Mouse (Mus musculus) heart, embryonic 11.5 days (tissue): ENCODE results near the gene Arhgap9. TPM values are rescaled to one million over a fixed set of nuclear protein-coding genes. Genes with fewer than 3 reads are reported as not detected.

Experiments used
- ATAC-seq: fragments of 200-750 bp; cut with Nextera tagmentation; replicated peaks from 2 replicates; pipeline ENCODE4 v1.8.0; 2017; ENCODE audit warnings: moderate library complexity; ENCODE audit not compliant: insufficient number of reproducible peaks, low FRiP score, low TSS enrichment
- H3K27ac ChIP-seq: fragments of 300-500 bp; sonication (generic); 2 replicates; pipeline ENCODE4 v1.5.1; 2014; ENCODE audit warnings: mild to moderate bottlenecking, low read depth, low read length
- H3K27me3 ChIP-seq: fragments of 300-500 bp; sonication (generic); 2 replicates; pipeline ENCODE4 v1.6.1; 2014; ENCODE audit warnings: mild to moderate bottlenecking, low read length, mixed read lengths; ENCODE audit not compliant: control insufficient read depth, insufficient read depth
- H3K36me3 ChIP-seq: fragments of 300-500 bp; sonication (generic); 2 replicates; pipeline ENCODE4 v1.6.1; 2014; ENCODE audit warnings: mild to moderate bottlenecking, low read length, moderate library complexity, mixed read lengths; ENCODE audit not compliant: control insufficient read depth, insufficient read depth
- H3K4me1 ChIP-seq: fragments of 300-500 bp; sonication (generic); 2 replicates; pipeline ENCODE4 v1.6.1; 2014; ENCODE audit warnings: low read length; ENCODE audit not compliant: control insufficient read depth, insufficient read depth
- H3K4me2 ChIP-seq: fragments of 300-500 bp; sonication (generic); 2 replicates; pipeline ENCODE4 v1.6.1; 2014; ENCODE audit warnings: mild to moderate bottlenecking, moderate library complexity
- H3K4me3 ChIP-seq: fragments of 300-500 bp; sonication (generic); 2 replicates; pipeline ENCODE4 v1.5.1; 2014; ENCODE audit warnings: low read depth, low read length
- H3K9ac ChIP-seq: fragments of 300-500 bp; sonication (generic); 2 replicates; pipeline ENCODE4 v1.6.1; 2014; ENCODE audit warnings: mild to moderate bottlenecking, low read depth, low read length, moderate library complexity
- H3K9me3 ChIP-seq: fragments of 300-500 bp; sonication (generic); replicated peaks from 2 replicates; pipeline ENCODE4 v1.6.1; 2016; ENCODE audit warnings: low read length; ENCODE audit not compliant: control insufficient read depth
- WGBS: fragments of 180-500 bp; shearing (Covaris S2); extraction: QIAGEN DNeasy Blood & Tissue Kit; methylation state at CpG from one replicate; pipeline ENCODE4 v1.1.7; 2014; ENCODE audit not compliant: insufficient replicate concordance; 5-methylcytosine and 5-hydroxymethylcytosine counted together
- polyA plus RNA-seq: library from polyadenylated mRNA; unstranded; fragments of >200 nt; fragmentation: Nextera tagmentation; extraction: Ambion mirVana; gene quantifications from 2 replicates; pipeline ENCODE4 v1.2.1, GENCODE M21; 2014

Gene Arhgap9
- polyA plus RNA-seq, 1 experiment from 2014 or later, result 1.7 TPM

DNA sequence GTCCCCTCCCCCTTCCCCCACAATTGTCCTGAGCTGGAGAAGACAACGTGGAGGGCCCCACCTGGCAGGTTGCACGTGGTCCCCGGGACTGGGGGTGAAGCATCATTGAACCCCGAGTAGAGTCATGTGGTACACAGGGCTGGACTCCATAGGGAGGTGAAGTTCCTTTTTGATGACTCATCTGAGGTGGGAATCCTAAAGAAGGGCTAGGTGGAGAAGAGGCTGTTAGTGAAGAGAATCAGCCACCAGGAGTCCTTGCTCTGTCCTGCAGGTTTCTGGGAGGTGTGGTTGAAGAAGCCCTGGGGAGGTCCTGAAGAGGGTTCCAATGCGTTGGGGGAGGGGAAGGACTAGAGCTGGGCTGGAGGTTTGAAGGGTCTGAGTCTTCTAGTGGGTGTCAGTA lies 15.2 kb downstream of the Arhgap9 start:
- H3K36me3 ChIP-seq, result no peaks in the 10 kb centered on the region
- 68% methylated on average over 5 of the region's 5 CpGs for WGBS
- ATAC-seq, result no peak
- no peak overlapping the region for H3K27ac ChIP-seq
- H3K4me3 ChIP-seq, result no peak overlapping the region
- peaks cover 25% of the 10 kb centered on the region for H3K27me3 ChIP-seq
- H3K9ac ChIP-seq, result no peak overlapping the region
- no peaks in the 10 kb centered on the region for H3K9me3 ChIP-seq
- peaks cover 18% of the 10 kb centered on the region for H3K4me1 ChIP-seq
- H3K4me2 ChIP-seq, result no peak overlapping the region

- H3K9me3 ChIP-seq, result no peaks in the 10 kb centered on the region
- WGBS, result 78% methylated on average over 6 of the region's 6 CpGs
- no peaks in the 10 kb centered on the region for H3K36me3 ChIP-seq
- H3K9ac ChIP-seq, result no peak overlapping the region
- H3K4me1 ChIP-seq, result peaks cover 21% of the 10 kb centered on the region
- H3K27me3 ChIP-seq, result peaks cover 22% of the 10 kb centered on the region
- H3K4me3 ChIP-seq, result no peak overlapping the region
- no peak overlapping the region for H3K27ac ChIP-seq
- ATAC-seq, result no peak
- H3K4me2 ChIP-seq, result no peak overlapping the region
Measured at GRCm38 (mm10) chr10:127337536-127338099, 15.9 kb downstream of the Arhgap9 start.

GRCm38 (mm10) chr10:127338930-127339682 lies 17.3 kb downstream of the Arhgap9 start:
- H3K4me1 ChIP-seq, result peaks cover 21% of the 10 kb centered on the region
- peaks cover 22% of the 10 kb centered on the region for H3K27me3 ChIP-seq
- H3K27ac ChIP-seq, result peak overlapping the region; percentile 41; the same call in 1 of the 2 replicates
- H3K4me2 ChIP-seq, result peak overlapping the region; percentile 93
- WGBS, result under 1% methylated on average over 31 of the region's 31 CpGs
- no peaks in the 10 kb centered on the region for H3K9me3 ChIP-seq
- peak overlapping the region; percentile 43; the same call in 1 of the 2 replicates for H3K9ac ChIP-seq
- H3K4me3 ChIP-seq, result peak overlapping the region; percentile 49
- ATAC-seq, result peak; percentile 64; the same call in 1 of the 2 replicates
- no peaks in the 10 kb centered on the region for H3K36me3 ChIP-seq

DNA sequence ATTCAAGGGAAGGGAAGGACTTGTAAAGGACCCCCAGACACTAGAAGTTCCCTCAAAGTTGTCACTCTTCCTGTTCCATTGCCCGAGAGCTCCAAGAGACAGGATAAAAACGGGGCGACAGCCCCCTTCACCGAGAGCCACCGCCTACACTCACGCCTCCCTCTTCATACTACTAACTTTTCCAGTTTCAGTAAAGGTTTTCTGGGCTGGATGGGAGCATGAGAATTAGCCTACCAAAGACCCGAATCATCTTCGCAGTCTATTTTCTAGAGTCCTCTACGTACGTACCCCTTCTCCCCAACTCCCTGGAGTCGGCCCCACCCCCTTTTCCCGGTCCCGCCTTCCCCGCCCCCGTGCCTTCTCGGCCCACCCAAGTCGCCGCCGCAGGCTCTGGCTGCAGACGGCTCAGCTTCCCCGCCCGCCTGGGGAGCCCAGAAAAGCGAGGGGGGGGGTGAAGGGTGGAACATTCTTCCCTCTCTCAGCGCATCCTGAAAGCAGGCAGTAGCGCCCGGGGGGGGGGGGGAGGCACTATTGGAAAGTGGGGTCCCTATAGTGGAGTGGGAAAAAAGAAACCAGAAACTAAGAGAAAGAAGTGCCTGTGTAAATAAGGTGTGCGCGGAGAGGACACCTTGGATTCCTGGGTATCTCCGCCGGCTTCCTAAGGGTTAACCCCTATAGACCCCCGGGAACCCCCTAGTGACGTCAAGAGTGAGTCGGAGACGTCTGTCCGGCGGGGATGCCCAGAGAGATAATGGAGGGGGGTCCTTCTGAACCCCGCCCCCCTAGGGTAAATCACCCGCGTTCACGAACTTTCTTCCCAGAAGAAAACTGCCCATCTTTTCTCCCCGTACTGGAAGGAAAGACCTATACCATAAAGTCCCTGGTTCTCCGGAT lies 18.2 kb downstream of the Arhgap9 start:
- Histone ChIP-seq H3K36me3 (no peaks in the 10 kb centered on the region), H3K9ac (peak overlapping the region; percentile 43; the same call in 1 of the 2 replicates), H3K4me1 (peaks cover 21% of the 10 kb centered on the region), H3K27ac (peak overlapping the region; percentile 41; the same call in 1 of the 2 replicates), H3K9me3 (no peaks in the 10 kb centered on the region), H3K27me3 (peaks cover 22% of the 10 kb centered on the region), H3K4me3 (peak overlapping the region; percentile 49), H3K4me2 (peak overlapping the region; percentile 93)
- under 1% methylated on average over 42 of the region's 42 CpGs for WGBS
- ATAC-seq, result no peak

GRCm38 (mm10) chr10:127340577-127341359 lies 19.0 kb downstream of the Arhgap9 start:
- Histone ChIP-seq H3K27ac (peak overlapping the region; percentile 12; the same call in 1 of the 2 replicates), H3K4me3 (peak overlapping the region; percentile 49), H3K27me3 (peaks cover 22% of the 10 kb centered on the region), H3K9me3 (no peaks in the 10 kb centered on the region), H3K9ac (peak overlapping the region; percentile 29; the same call in 1 of the 2 replicates), H3K4me2 (peak overlapping the region; percentile 93), H3K36me3 (no peaks in the 10 kb centered on the region), H3K4me1 (peaks cover 21% of the 10 kb centered on the region)
- ATAC-seq, result no peak
- WGBS, result 1% methylated on average over 27 of the region's 27 CpGs

- H3K9me3 ChIP-seq, result no peaks in the 10 kb centered on the region
- peak overlapping the region; percentile 15; the same call in 1 of the 2 replicates for H3K27ac ChIP-seq
- no peaks in the 10 kb centered on the region for H3K36me3 ChIP-seq
- no peak overlapping the region for H3K9ac ChIP-seq
- peak overlapping the region; percentile 49 for H3K4me3 ChIP-seq
- H3K4me2 ChIP-seq, result peak overlapping the region; percentile 93
- 0% methylated on average over 9 of the region's 11 CpGs for WGBS
- ATAC-seq, result no peak
- H3K27me3 ChIP-seq, result peaks cover 22% of the 10 kb centered on the region
- peaks cover 21% of the 10 kb centered on the region for H3K4me1 ChIP-seq
Measured at GRCm38 (mm10) chr10:127341360-127341690, 19.6 kb downstream of the Arhgap9 start.

DNA sequence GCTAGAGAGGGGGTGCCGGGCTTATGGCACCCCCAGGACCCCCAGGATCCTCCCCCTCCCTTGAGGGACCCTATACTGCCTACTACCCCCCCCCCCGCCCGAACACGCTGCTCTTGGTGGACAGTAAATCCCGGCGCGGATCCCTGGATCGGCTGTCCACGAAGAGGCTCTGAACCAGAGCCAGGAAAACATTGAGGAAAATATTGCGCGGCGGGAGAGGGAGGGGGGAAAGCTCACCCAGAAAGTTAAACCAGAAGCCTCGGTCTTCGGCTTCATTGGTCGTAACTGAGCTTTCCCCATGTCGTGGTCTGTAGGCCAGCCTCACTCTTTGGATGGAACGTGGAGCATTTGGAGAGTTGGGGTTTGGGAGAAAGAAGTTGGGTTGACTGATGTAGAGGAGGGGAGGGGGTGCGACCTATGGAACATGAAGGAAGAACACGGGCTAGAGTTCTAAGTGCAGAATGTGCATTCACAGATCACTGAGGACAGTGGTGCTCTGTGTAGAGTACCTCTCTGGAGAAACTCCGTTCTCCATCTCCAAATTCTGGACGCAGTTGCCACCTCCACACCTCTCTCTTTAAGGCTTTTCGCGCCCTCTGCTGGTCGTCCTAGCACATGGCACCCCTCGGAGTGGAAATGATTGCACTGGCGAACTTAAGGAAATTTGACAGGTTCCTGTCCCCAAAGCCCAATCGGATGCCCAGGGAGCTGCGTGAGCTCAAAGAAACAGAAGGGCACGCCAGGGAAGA lies 20.3 kb downstream of the Arhgap9 start, which contains the start of gene Gli1:
Gene Gli1 (minus strand): TSS at position 84 of the 749 bp plus-strand sequence.
- Histone ChIP-seq H3K27ac (peak within 1 kb of the TSS; percentile 15; the same call in 1 of the 2 replicates), H3K27me3 (peaks cover 22% of the 10 kb centered on the region), H3K4me2 (peak within 1 kb of the TSS; percentile 93), H3K4me1 (peaks cover 21% of the 10 kb centered on the region), H3K36me3 (no peaks in the 10 kb centered on the region), H3K9me3 (no peaks in the 10 kb centered on the region), H3K9ac (peak within 1 kb of the TSS; percentile 16; the same call in 1 of the 2 replicates), H3K4me3 (peak within 1 kb of the TSS; percentile 49)
- ATAC-seq, result no peak; the same call in 1 of the 2 replicates
- under 1% methylated on average over 29 of the region's 29 CpGs for WGBS
